Mouse (Mus musculus): Measurements from ENCODE around the gene Gdpd5.

Gdpd5 gene

GRCm38 (mm10) chr7:99405386-99406155 lies 24.4 kb downstream of the Gdpd5 start:
- no peak for DNase-seq (ENCODE audit: low read depth, low spot score)

GRCm38 (mm10) chr7:99407598-99407997 lies 26.4 kb downstream of the Gdpd5 start:
- peak; percentile 16 for DNase-seq (ENCODE audit: low read depth, low spot score)

- DNase-seq (ENCODE audit: low read depth, low spot score), result no peak
These were observed 28.4 kb downstream of the Gdpd5 start for GRCm38 (mm10) chr7:99409441-99410222.

- no peak for DNase-seq (ENCODE audit: low read depth, low spot score)
These were observed 29.1 kb downstream of the Gdpd5 start for GRCm38 (mm10) chr7:99410315-99410714.

GRCm38 (mm10) chr7:99411047-99411779 lies 30.0 kb downstream of the Gdpd5 start:
- no peak for DNase-seq (ENCODE audit: low read depth, low spot score)

- no peak for DNase-seq (ENCODE audit: low read depth, low spot score)
These were observed 33.8 kb downstream of the Gdpd5 start for GRCm38 (mm10) chr7:99415045-99415444.

GRCm38 (mm10) chr7:99419311-99419710 lies 38.1 kb downstream of the Gdpd5 start:
- DNase-seq (ENCODE audit: low read depth, low spot score), result no peak

- DNase-seq (ENCODE audit: low read depth, low spot score), result no peak
These were observed 39.8 kb downstream of the Gdpd5 start for GRCm38 (mm10) chr7:99421006-99421405.

- DNase-seq (ENCODE audit: low read depth, low spot score), result no peak
These were observed 43.4 kb downstream of the Gdpd5 start for GRCm38 (mm10) chr7:99424538-99425155.

GRCm38 (mm10) chr7:99425706-99426105 lies 44.5 kb downstream of the Gdpd5 start:
- DNase-seq (ENCODE audit: low read depth, low spot score), result no peak

- no peak for DNase-seq (ENCODE audit: low read depth, low spot score)
These were observed 45.8 kb downstream of the Gdpd5 start for GRCm38 (mm10) chr7:99427031-99427430.

- DNase-seq (ENCODE audit: low read depth, low spot score), result no peak
These were observed 46.8 kb downstream of the Gdpd5 start for GRCm38 (mm10) chr7:99427987-99428386.

GRCm38 (mm10) chr7:99428836-99429235 lies 47.6 kb downstream of the Gdpd5 start:
- peak; percentile 37 for DNase-seq (ENCODE audit: low read depth, low spot score)

GRCm38 (mm10) chr7:99429786-99430185 lies 48.6 kb downstream of the Gdpd5 start:
- DNase-seq (ENCODE audit: low read depth, low spot score), result no peak

- no peak for DNase-seq (ENCODE audit: low read depth, low spot score)
These were observed 49.0 kb downstream of the Gdpd5 start for GRCm38 (mm10) chr7:99430246-99430645.

GRCm38 (mm10) chr7:99432248-99432647 lies 51.0 kb downstream of the Gdpd5 start:
- DNase-seq (ENCODE audit: low read depth, low spot score), result peak; percentile 69

GRCm38 (mm10) chr7:99432863-99433262 lies 51.6 kb downstream of the Gdpd5 start:
- DNase-seq (ENCODE audit: low read depth, low spot score), result peak; percentile 47

GRCm38 (mm10) chr7:99434672-99435250 lies 53.5 kb downstream of the Gdpd5 start:
- DNase-seq (ENCODE audit: low read depth, low spot score), result peak; percentile 61

- DNase-seq (ENCODE audit: low read depth, low spot score), result no peak
These were observed 55.3 kb downstream of the Gdpd5 start for GRCm38 (mm10) chr7:99436530-99436929.

GRCm38 (mm10) chr7:99438881-99439280 lies 57.7 kb downstream of the Gdpd5 start:
- no peak for DNase-seq (ENCODE audit: low read depth, low spot score)

- DNase-seq (ENCODE audit: low read depth, low spot score), result no peak
These were observed 60.4 kb downstream of the Gdpd5 start for GRCm38 (mm10) chr7:99441534-99442072.

Measured in CD4-positive, CD25-positive, alpha-beta regulatory T cell, adult 2 months (primary cell).